Mouse (Mus musculus): ENCODE results near the gene Rin2.

DNA sequence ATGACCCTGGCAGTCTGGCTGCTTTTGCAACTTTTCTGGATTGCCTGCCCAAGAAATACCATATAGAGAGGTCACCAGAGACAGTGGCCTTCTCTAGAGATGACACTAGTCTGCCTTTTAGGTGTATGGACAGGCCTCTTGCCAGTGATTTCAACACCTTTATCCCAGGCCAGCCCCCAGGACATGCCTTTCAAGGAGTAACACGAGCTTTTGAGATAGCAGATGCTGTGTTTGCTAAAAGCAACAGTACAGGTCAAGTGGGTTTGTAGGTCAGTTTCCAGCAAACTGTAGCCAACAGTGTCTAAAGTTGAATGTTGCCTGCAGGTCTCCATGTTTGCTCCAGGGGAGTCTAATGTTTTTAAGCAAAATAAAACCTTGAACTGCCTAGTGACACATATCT, 118.7 kb downstream of the Rin2 start:
- TF ChIP-seq CTCF (IDR thresholded peaks at IDR 0.05; ENCODE audit: low read depth) (no peak), EP300 (IDR thresholded peaks at IDR 0.05; ENCODE audit: low read depth) (no peak)
